Comparison of ENCODE assay signal across 8 mouse cellular contexts in the genomic region with DNA sequence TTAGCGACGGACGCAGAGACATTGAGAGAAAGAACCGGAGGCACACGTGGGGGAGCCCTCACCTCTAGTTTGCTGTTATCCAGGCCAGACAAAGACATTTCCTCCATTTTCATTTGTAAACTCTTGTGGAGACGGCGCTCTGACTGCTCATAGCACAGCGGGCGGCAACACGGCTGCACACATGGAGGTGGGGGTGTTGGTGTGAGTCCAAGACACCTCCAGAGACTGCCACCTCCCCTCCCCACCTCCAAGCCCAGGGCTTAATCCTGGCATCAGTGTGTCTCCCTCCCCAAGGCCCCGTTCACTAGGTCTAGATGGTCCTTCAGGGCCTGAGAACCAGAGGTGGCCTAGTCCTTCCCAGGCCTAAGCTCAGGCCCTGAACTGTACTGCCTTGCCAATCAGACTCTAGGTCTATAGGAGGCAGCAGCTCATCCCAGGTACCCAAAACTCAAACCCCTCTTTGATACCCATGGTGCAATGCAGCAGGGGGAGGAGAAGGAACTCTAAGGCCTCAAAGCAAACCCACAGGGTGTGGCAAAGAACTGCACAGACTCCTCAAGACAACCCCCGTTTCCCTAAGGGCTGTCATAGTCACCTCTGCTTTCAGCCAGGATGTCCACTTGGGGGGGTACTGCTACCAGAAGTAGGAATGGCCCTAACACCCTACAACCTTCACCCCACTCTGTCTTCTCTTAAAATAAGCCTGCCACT. TPM values are rescaled to one million over a fixed set of nuclear protein-coding genes. Genes with fewer than 3 reads are reported as not detected.
DNase-seq lines count a peak whose midpoint lies in the region; ATAC-seq lines count a peak whose summit lies in the region.

No protein-coding gene starts in this region.

- H3K4me2 ChIP-seq in intestine, embryonic 14.5 days (ENCODE audit: low read length), result peak overlapping the region; percentile 69

- DNase-seq in cerebellum, adult 18-20 months, result peak; percentile 34 to 47
- peak; percentile 85 for DNase-seq in ES-CJ7 (ENCODE audit: low read depth, low spot score)
- no peak for DNase-seq in forebrain, embryonic 10.5 days (ENCODE audit: extremely low spot score, low spot score)
- DNase-seq in intestine, embryonic 14.5 days (ENCODE audit: low spot score), result peak; percentile 51
- DNase-seq in lung, postnatal 4 days, result peak; percentile 46 to 61
- peak; percentile 77 to 83 for DNase-seq in spleen, postnatal 36 days (ENCODE audit: low spot score in 2 of 2)
- DNase-seq in layer of hippocampus, adult 9-10 months (ENCODE audit: low spot score), result no peak

- peaks cover 32% of the 10 kb centered on the region for H3K4me1 ChIP-seq in forebrain, embryonic 10.5 days
- H3K4me1 ChIP-seq in intestine, embryonic 14.5 days (replicated peaks; ENCODE audit: control insufficient read depth, insufficient read depth, low read length), result peaks cover 16% of the 10 kb centered on the region

- WGBS in forebrain, embryonic 10.5 days, result 79% methylated on average over 12 of the region's 12 CpGs
- 65% methylated on average over 12 of the region's 12 CpGs for WGBS in intestine, embryonic 14.5 days

- H3K36me3 ChIP-seq in forebrain, embryonic 10.5 days (replicated peaks), result peaks cover 50% of the 10 kb centered on the region
- peaks cover 41% of the 10 kb centered on the region for H3K36me3 ChIP-seq in intestine, embryonic 14.5 days (ENCODE audit: control insufficient read depth, insufficient read depth, low read length)

- H3K4me3 ChIP-seq in forebrain, embryonic 10.5 days, result peak overlapping the region; percentile 94
- H3K4me3 ChIP-seq in intestine, embryonic 14.5 days (ENCODE audit: low read depth, low read length), result peak overlapping the region; percentile 82

- no peaks in the 10 kb centered on the region for H3K27me3 ChIP-seq in forebrain, embryonic 10.5 days (ENCODE audit: poor library complexity, severe bottlenecking)
- H3K27me3 ChIP-seq in intestine, embryonic 14.5 days (replicated peaks; ENCODE audit: control insufficient read depth, insufficient read depth, low read length), result no peaks in the 10 kb centered on the region

- no peak for ATAC-seq in cerebellum, adult (ENCODE audit: insufficient number of reproducible peaks, low FRiP score, low TSS enrichment)
- ATAC-seq in intestine, embryonic 14.5 days (replicated peaks; ENCODE audit: low FRiP score, low TSS enrichment, low read depth), result no peak

- H3K27ac ChIP-seq in forebrain, embryonic 10.5 days, result peak overlapping the region; percentile 98
- H3K27ac ChIP-seq in intestine, embryonic 14.5 days (ENCODE audit: low read depth), result peak overlapping the region; percentile 99

- peak overlapping the region; percentile 88 for H3K9ac ChIP-seq in intestine, embryonic 14.5 days (ENCODE audit: low read length)

- no peaks in the 10 kb centered on the region for H3K9me3 ChIP-seq in forebrain, embryonic 10.5 days
- H3K9me3 ChIP-seq in intestine, embryonic 14.5 days (ENCODE audit: control insufficient read depth, low read length), result no peaks in the 10 kb centered on the region

RNA-seq across cellular contexts. Expression of a gene that starts 1.4 kb away (rescaled TPM):
- 14.1 and 15.6 TPM in 2 replicates for polyA plus RNA-seq in forebrain, embryonic 10.5 days (2016; fragmentation: Nextera tagmentation; extraction: Ambion mirVana)
- 17.5 and 18.1 TPM in 2 replicates for polyA plus RNA-seq in intestine, embryonic 14.5 days (2014; fragmentation: Nextera tagmentation; extraction: Ambion mirVana)

RNA-seq across cellular contexts. Expression of a gene that starts 10.3 kb away (rescaled TPM):
- 44.9 and 46.0 TPM in 2 replicates for polyA plus RNA-seq in forebrain, embryonic 10.5 days (2016; fragmentation: Nextera tagmentation; extraction: Ambion mirVana)
- 50.5 and 55.5 TPM in 2 replicates for polyA plus RNA-seq in intestine, embryonic 14.5 days (2014; fragmentation: Nextera tagmentation; extraction: Ambion mirVana)

RNA-seq across cellular contexts. Expression of a gene that starts 24.5 kb away (rescaled TPM):
- polyA plus RNA-seq in forebrain, embryonic 10.5 days (2016; fragmentation: Nextera tagmentation; extraction: Ambion mirVana), result 95.5 and 98.7 TPM in 2 replicates
- 85.5 and 86.0 TPM in 2 replicates for polyA plus RNA-seq in intestine, embryonic 14.5 days (2014; fragmentation: Nextera tagmentation; extraction: Ambion mirVana)

RNA-seq across cellular contexts. Expression of a gene that starts 26.5 kb away (rescaled TPM):
- polyA plus RNA-seq in forebrain, embryonic 10.5 days (2016; fragmentation: Nextera tagmentation; extraction: Ambion mirVana), result 0.05 and 0.06 TPM in 2 replicates
- 0.08 and 0.16 TPM in 2 replicates for polyA plus RNA-seq in intestine, embryonic 14.5 days (2014; fragmentation: Nextera tagmentation; extraction: Ambion mirVana)

RNA-seq across cellular contexts. Expression of a gene that starts 46.4 kb away (rescaled TPM):
- polyA plus RNA-seq in forebrain, embryonic 10.5 days (2016; fragmentation: Nextera tagmentation; extraction: Ambion mirVana), result 27.3 TPM in 2 replicates
- polyA plus RNA-seq in intestine, embryonic 14.5 days (2014; fragmentation: Nextera tagmentation; extraction: Ambion mirVana), result 16.5 and 16.6 TPM in 2 replicates

Comparison
In these comparisons a context has a peak if more than half of its experiments do, and no peak if none do; other contexts are left out.
1. DNase-seq: peak in cerebellum, adult 18-20 months (2 of 2), ES-CJ7 (single experiment), intestine, embryonic 14.5 days (single experiment), lung, postnatal 4 days (2 of 2) and spleen, postnatal 36 days (2 of 2); none in forebrain, embryonic 10.5 days (single experiment) and layer of hippocampus, adult 9-10 months (single experiment).